ENCODE assay signal across 24 mouse cellular contexts in the genomic region with DNA sequence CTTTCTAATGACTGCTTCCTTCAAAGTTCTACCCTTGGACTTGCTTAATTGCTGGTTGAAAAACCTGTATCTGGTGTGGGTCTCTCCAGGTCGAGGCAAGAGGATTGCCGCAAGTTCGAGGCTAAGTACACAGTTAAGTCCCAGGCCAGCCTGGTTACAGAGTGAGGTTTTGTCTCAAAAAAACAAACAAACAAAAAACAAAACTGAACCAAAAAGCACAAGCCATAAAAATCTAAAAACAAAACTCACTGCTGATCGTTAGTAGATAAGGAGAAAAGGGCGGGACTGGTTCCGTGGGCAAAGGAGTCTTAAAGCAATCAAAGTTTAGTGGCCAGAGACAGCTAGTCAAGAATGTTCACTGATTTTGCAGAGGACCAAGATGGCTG. TPM values are rescaled to one million over a fixed set of nuclear protein-coding genes. Genes with fewer than 3 reads are reported as not detected.
A peak's percentile ranks its signal among the peaks of the same experiment; 100 is the strongest.
DNase-seq lines count a peak whose midpoint lies in the region; ATAC-seq and TF ChIP-seq lines count a peak whose summit lies in the region.
"Had no signal": no experiment of that assay in that cellular context is flagged by ENCODE, and none has a peak within 500 bp of the region (broad histone marks: within the 10 kb centered on the region; RNA-seq: fewer than 3 reads in every experiment).

No protein-coding gene starts in this region.

- ATAC-seq in lung, postnatal 0 days, result no peak
- ATAC-seq in inflammation-experienced regulatory T-cells, adult 6 months, result peak; percentile 2
- no peak for ATAC-seq in stomach, postnatal 0 days (ENCODE audit: low FRiP score, low TSS enrichment)

- peaks cover 17% of the 10 kb centered on the region; the same call in 1 of the 2 replicates for H3K36me3 ChIP-seq in lung, postnatal 0 days (ENCODE audit: insufficient read depth, low read length)
- H3K36me3 ChIP-seq in stomach, postnatal 0 days (ENCODE audit: control insufficient read depth, insufficient read depth, low read length), result peaks cover 7% of the 10 kb centered on the region; the same call in 1 of the 2 replicates

- no peak overlapping the region for H3K4me2 ChIP-seq in lung, postnatal 0 days (replicated peaks; ENCODE audit: low read depth, low read length)
- no peak overlapping the region for H3K4me2 ChIP-seq in stomach, postnatal 0 days (replicated peaks; ENCODE audit: low read depth)
- H3K4me2 ChIP-seq: embryonic facial prominence, embryonic 13.5 days; forebrain, embryonic 12.5 days; hindbrain, embryonic 15.5 days; liver, embryonic 13.5 days; midbrain, embryonic 11.5 days had no signal

- no peak for DNase-seq in gastrocnemius, adult 2 months
- DNase-seq in gastrocnemius, adult 8-10 months (ENCODE audit: low spot score in 2 of 2), result no peak
- DNase-seq in lung, postnatal 0 days (ENCODE audit: low spot score), result no peak
- DNase-seq in lung, adult 18-20 months, result no peak
- no peak for DNase-seq in stomach, postnatal 0 days (ENCODE audit: low spot score)
- no peak for DNase-seq in cerebellum, postnatal 14 days
- DNase-seq in cerebellum, adult 2 months, result no peak
- DNase-seq: adrenal gland, adult 2 months; cerebellum, adult 11-12 months; embryo, embryonic 11 days; kidney, adult 8-10 months; kidney, postnatal 14 days; layer of hippocampus, postnatal 36 days; liver, embryonic 13.5 days; lung, postnatal 10 days; right cerebral cortex, adult 18-20 months; right cerebral cortex, postnatal 4 days; thymus, postnatal 36 days had no signal

- intact Hi-C loops in gastrocnemius, adult 2 months (cut with DNase I), result no loop called here

- 61% methylated on average over 6 of the region's 6 CpGs for WGBS in lung, postnatal 0 days
- WGBS in stomach, postnatal 0 days, result 74% methylated on average over 6 of the region's 6 CpGs
- WGBS in cerebellum, adult 2 months, result 92% methylated on average over 6 of the region's 6 CpGs

- H3K9me3 ChIP-seq in lung, postnatal 0 days (ENCODE audit: low read length), result no peaks in the 10 kb centered on the region
- H3K9me3 ChIP-seq in stomach, postnatal 0 days (ENCODE audit: control insufficient read depth, low read length), result no peaks in the 10 kb centered on the region
- H3K9me3 ChIP-seq: embryonic facial prominence, embryonic 13.5 days; forebrain, embryonic 12.5 days; hindbrain, embryonic 15.5 days; liver, embryonic 13.5 days had no signal

- no peak overlapping the region for H3K9ac ChIP-seq in lung, postnatal 0 days (replicated peaks; ENCODE audit: low read depth)
- H3K9ac ChIP-seq in stomach, postnatal 0 days (ENCODE audit: low read length), result no peak overlapping the region
- H3K9ac ChIP-seq: embryonic facial prominence, embryonic 13.5 days; forebrain, embryonic 12.5 days; hindbrain, embryonic 15.5 days; liver, embryonic 13.5 days had no signal

- H3K27me3 ChIP-seq in lung, postnatal 0 days (replicated peaks; ENCODE audit: insufficient read depth, low read length), result no peaks in the 10 kb centered on the region
- no peaks in the 10 kb centered on the region for H3K27me3 ChIP-seq in stomach, postnatal 0 days (ENCODE audit: control insufficient read depth, insufficient read depth, low read length)
- H3K27me3 ChIP-seq in cerebellum, adult 2 months (ENCODE audit: control insufficient read depth, insufficient read depth, low read length), result no peaks in the 10 kb centered on the region
- H3K27me3 ChIP-seq: embryonic facial prominence, embryonic 13.5 days; forebrain, embryonic 12.5 days; hindbrain, embryonic 15.5 days; liver, embryonic 13.5 days had no signal

- peaks cover 11% of the 10 kb centered on the region; the same call in 1 of the 2 replicates for H3K4me1 ChIP-seq in lung, postnatal 0 days (ENCODE audit: insufficient read depth, low read depth, low read length)
- 0 out of 2 replicates have a peak, but pooled peaks cover 2% of the 10 kb centered on the region for H3K4me1 ChIP-seq in stomach, postnatal 0 days (replicated peaks; ENCODE audit: control insufficient read depth, insufficient read depth)
- peaks cover 12% of the 10 kb centered on the region for H3K4me1 ChIP-seq in cerebellum, adult 2 months (ENCODE audit: control insufficient read depth, insufficient read depth, low read length)

- H3K4me3 ChIP-seq in gastrocnemius, adult 2 months, result no peak overlapping the region
- no peak overlapping the region for H3K4me3 ChIP-seq in lung, postnatal 0 days (ENCODE audit: low read depth, low read length)
- H3K4me3 ChIP-seq in stomach, postnatal 0 days (ENCODE audit: low read depth, low read length), result no peak overlapping the region
- H3K4me3 ChIP-seq in cerebellum, adult 2 months (replicated peaks; ENCODE audit: insufficient read depth, low read depth, low read length), result no peak overlapping the region
- H3K4me3 ChIP-seq: embryonic facial prominence, embryonic 13.5 days; erythroblast, embryonic 14.5 days; forebrain, embryonic 12.5 days; hindbrain, embryonic 15.5 days; liver, embryonic 13.5 days had no signal

- TF ChIP-seq EP300 in lung, postnatal 0 days (IDR thresholded peaks at IDR 0.05), result no peak
- peak; percentile 39 for TF ChIP-seq EP300 in stomach, postnatal 0 days (optimal IDR thresholded peaks at IDR 0.05)

- TF ChIP-seq POLR2A in cerebellum, adult 2 months (IDR thresholded peaks at IDR 0.05; ENCODE audit: borderline replicate concordance, insufficient read depth, low read length), result no peak

- no peak for TF ChIP-seq CTCF in gastrocnemius, adult 2 months (IDR thresholded peaks at IDR 0.05)
- no peak for TF ChIP-seq CTCF in lung, postnatal 0 days (IDR thresholded peaks at IDR 0.05)
- TF ChIP-seq CTCF in stomach, postnatal 0 days (IDR thresholded peaks at IDR 0.05; ENCODE audit: low read depth), result no peak
- no peak for TF ChIP-seq CTCF in cerebellum, adult 2 months (IDR thresholded peaks at IDR 0.05; ENCODE audit: borderline replicate concordance, insufficient read depth, low read depth, low read length)

- H3K27ac ChIP-seq in gastrocnemius, adult 2 months, result peak overlapping the region; percentile 31; the same call in 1 of the 2 replicates
- peak overlapping the region; percentile 33; the same call in 1 of the 2 replicates for H3K27ac ChIP-seq in lung, postnatal 0 days (ENCODE audit: low read length)
- H3K27ac ChIP-seq in stomach, postnatal 0 days (replicated peaks), result peak overlapping the region; percentile 14; the same call in 1 of the 2 replicates
- H3K27ac ChIP-seq in cerebellum, adult 2 months (ENCODE audit: insufficient read depth, low read length), result no peak overlapping the region
- H3K27ac ChIP-seq: embryonic facial prominence, embryonic 13.5 days; forebrain, embryonic 12.5 days; hindbrain, embryonic 15.5 days had no signal

RNA-seq across cellular contexts. Expression of gene Myom1, which starts 16.1 kb away (rescaled TPM):
- total RNA-seq in gastrocnemius, adult 2 months (2021), result 1,000 to 10,000 TPM; 1,223 to 1,379 TPM
- total RNA-seq in gastrocnemius, adult 8-10 months (2022), result 1,000 to 10,000 TPM; 1,304 to 1,591 (median 1,439) TPM
- 9.2 and 12.7 TPM in 2 replicates for polyA plus RNA-seq in lung, postnatal 0 days (2015; fragmentation: Nextera tagmentation; extraction: Ambion mirVana)
- polyA plus RNA-seq in inflammation-experienced regulatory T-cells, adult 6 months (2017; shearing (Covaris generic)), result under 1 TPM in 1 of 3 experiments, not detected in 2; 0.34 TPM
- 9.6 and 9.8 TPM in 2 replicates for polyA plus RNA-seq in stomach, postnatal 0 days (2015; fragmentation: Nextera tagmentation; extraction: Ambion mirVana)
- polyA plus RNA-seq in cerebellum, adult 2 months (2012; rRNA removed), result 1.6 and 2.4 TPM in 2 replicates
- polyA plus RNA-seq: erythroblast, embryonic 14.5 days had no signal

RNA-seq across cellular contexts. Expression of gene Myl12a, which starts 16.3 kb away (rescaled TPM):
- 100 to 1,000 TPM; 301 to 553 TPM for total RNA-seq in gastrocnemius, adult 2 months (2021)
- 100 to 1,000 TPM; 326 to 366 (median 337) TPM for total RNA-seq in gastrocnemius, adult 8-10 months (2022)
- 1,283 and 1,300 TPM in 2 replicates for polyA plus RNA-seq in lung, postnatal 0 days (2015; fragmentation: Nextera tagmentation; extraction: Ambion mirVana)
- polyA plus RNA-seq in inflammation-experienced regulatory T-cells, adult 6 months (2017; shearing (Covaris generic)), result 100 to 1,000 TPM; 630 to 948 (median 795) TPM
- polyA plus RNA-seq in stomach, postnatal 0 days (2015; fragmentation: Nextera tagmentation; extraction: Ambion mirVana), result 497 and 534 TPM in 2 replicates
- 47.4 and 47.9 TPM in 2 replicates for polyA plus RNA-seq in cerebellum, adult 2 months (2012; rRNA removed)

Comparison
In these comparisons a context has a peak if more than half of its experiments do, and no peak if none do; other contexts are left out.
1. RNA of gene Myl12a, which starts 16.3 kb away (polyA plus RNA-seq): 1,283 to 1,300 TPM in lung, postnatal 0 days, 630 to 948 TPM in inflammation-experienced regulatory T-cells, adult 6 months and 497 to 534 TPM in stomach, postnatal 0 days; 47.4 to 47.9 TPM in cerebellum, adult 2 months; every median in the first group is over 10 times any median in the second.